Mouse (Mus musculus): ENCODE data around the gene Car5a.
A peak's percentile ranks its signal among the peaks of the same experiment; 100 is the strongest.

The Car5a gene

DNA sequence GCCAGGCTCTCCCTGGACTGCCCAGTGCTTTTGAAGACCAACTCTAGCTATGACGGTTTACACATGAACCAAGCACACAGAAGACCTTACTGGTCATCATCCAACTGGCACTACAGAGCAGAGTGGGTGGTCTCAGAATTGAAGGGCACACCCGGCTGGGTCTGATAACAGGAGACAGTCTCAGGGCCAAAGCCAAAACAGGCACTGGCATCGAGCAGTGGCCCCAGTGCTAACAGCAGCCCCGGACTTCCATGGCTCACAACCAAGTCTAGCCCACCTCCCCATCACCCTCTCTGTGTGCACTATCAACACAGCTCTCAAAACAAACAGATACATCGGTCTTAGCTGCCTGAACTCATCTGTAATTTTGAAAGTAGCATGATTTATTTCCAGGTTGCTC, 38.8 kb downstream of the Car5a start:
- no peak for DNase-seq (ENCODE audit: low spot score)

DNA sequence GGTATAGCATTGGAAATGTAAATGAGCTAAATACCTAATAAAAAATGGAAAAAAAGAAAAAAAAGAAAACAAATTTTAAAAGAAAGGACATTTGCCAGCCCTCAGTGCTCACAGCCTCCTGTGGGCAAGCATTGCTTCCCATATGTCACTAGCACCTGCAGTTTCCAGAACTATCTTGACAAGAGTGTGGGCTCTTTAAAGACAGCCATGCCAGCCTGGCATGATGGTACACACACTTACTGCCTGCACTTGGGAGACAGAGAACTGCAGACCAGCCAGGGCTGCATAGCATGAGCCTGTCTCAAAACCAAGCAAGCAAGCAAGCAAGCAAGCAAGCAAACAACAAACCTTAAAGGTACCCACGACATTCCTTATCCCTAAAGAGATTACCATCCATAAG, 39.3 kb downstream of the Car5a start:
- no peak for DNase-seq (ENCODE audit: low spot score)

DNA sequence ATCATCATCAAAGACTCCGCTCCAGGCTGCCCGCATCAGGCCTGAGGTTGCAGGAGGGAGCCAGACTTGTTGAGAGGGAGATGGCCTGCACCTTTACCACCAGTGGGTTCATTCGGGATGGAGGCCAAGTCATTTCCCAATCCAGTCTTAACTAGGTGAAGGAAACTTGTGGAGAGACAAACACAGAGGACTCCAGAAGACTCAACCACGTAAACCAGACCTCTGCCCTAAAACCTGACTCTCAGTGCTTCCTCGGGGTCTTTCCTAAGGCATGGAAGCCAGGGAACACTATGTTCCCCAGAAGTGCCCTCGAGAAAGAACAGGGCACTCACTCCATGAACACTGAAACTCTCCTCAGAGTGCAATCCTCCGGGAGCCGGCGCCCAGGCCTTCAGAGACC, 39.7 kb downstream of the Car5a start:
- no peak for DNase-seq (ENCODE audit: low spot score)

DNA sequence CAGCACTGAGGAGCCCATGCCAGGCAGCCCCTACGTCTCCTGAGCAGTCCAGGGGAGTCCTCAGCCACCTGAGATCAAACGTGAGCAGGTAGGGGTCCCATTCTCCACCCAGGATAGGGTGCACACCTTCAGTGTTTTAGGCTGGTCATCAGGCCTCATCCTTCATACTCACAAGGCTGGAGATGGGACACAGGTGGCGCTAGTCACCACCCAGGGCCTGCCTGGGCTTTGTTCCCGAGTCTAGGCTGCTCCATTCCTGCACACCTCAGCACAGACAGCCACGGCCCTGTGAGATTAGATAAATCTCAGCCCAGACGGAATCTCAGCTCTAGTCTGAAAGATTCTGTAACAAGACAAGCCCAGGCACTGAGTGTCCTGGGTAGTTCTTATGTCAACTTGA, 40.7 kb downstream of the Car5a start:
- DNase-seq (ENCODE audit: low spot score) = no peak

DNA sequence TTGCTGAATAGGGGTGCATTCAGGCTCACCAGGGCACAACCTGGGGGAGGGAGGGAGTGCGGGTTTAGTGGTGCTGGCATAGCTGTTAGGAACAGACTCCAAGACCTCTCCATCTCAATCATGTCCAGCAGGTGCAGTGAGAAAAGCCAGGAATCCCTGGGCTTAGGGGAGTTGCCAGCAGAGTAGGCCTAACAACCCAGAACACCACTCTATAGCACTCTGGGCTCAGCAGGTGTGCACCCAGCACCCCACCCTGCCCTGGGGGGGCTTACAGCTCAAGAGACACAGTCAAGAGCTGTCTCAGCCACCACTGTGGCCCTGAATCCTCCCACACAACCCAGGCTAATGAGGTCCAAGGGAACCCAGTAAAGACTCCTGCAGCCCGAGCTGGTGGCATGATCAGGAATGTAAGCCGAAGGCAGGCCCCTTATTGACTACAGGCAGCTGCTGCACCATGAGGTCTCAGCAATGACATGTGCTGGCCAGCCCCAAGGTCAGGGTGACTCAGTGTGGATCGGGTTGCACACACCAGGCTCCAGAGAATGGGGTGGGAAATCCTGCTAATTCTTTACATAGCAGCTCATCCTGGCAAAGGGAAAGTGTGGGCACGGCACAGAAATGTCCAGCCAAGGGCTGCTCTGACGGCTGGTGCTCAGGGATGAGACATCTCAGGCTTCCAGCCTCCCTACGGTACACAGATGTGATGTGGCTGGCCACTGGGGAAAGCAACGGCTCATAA, 43.0 kb downstream of the Car5a start:
- DNase-seq (ENCODE audit: low spot score) = no peak

DNA sequence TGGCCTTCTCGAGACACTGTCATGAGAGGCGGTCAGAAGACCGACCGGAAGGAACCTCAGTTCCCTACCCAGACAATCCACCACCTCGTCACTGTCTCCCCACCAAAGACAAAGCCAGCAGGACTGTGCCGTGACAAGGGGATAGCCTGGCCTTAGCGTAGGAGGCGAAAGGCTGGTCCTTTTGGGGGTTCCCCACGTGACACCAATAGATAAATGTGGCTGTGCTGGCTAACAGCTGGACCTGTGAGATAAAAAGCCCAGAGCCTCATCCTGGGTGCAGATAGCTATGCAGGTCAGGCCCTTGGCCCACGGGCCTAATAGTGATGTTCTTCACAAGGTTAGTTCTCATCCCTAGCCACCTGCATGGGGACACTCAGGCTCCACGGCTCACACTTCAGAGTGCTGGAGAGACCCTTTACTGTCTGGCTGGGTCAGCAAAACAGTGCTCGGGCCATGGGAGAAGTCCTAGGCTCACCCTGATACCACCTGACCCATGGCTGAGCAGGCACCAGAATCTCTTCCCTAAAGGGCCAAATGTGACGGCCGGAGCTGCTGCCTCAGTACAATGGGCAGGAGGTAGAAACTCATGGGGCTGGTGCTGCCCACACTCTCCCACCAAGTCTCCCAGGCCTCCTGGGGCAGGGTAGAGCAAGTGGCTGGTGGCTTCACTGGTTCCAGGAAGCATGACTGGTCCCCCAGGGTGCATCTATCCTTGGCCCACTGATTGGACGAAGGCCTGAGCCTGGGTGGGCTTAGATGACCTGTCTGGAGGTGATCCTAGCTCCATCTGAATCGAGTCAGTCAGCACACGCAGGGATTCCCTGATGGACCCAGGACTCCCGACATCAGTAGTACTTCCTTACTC, 45.3 kb downstream of the Car5a start:
- DNase-seq (ENCODE audit: low spot score) = no peak

DNA sequence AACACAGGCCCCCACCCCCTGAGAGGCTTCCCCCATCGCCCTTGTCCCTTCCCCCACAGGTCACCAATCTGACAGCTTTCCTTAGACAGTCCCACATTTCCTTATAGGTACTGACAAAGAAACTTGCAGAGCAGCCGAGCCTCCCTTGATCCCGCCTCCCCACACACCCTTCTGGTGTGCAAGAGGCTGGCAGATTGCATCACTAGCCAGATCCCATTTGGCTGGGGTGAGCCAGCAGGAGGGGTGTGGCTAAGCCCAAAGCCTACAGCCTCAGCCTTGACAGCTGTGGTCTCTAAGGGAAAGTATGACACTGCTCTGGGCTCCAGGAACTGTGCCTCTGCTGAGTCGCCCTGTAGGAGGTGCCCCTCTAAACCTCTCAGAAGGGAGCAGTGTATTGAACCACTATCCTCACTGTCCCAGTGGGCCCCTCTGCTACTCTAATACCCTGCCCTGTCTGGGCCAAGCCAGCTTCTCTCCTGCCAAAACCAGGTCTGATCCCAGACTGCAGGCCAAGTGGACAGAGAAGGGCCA, 46.2 kb downstream of the Car5a start:
- peak; percentile 6 for DNase-seq (ENCODE audit: low spot score)

DNA sequence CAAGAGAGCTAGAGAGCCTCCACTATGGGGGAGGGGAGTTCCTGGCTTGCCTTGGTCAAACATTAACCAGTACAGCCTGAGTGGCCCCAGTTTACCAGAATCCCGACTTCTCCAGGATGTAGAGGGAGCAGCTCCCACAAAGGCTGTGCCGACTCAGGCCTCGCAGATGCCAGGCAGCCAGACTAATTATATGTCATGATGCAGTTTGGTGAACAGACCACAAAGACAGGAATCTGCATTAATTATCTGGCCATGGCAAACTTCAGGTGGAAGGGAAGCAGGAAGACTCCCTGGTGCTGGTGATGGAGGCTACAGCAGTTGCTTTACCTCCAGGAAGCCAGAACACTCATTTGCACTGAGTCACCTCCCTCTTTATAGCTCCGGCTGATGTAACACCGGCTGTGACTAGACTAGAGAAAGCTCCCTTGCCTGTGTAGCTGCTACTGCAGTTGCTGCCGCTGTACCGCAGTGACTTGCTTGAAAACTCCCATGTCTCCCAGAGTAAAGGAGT, 46.8 kb downstream of the Car5a start:
- no peak for DNase-seq (ENCODE audit: low spot score)

DNA sequence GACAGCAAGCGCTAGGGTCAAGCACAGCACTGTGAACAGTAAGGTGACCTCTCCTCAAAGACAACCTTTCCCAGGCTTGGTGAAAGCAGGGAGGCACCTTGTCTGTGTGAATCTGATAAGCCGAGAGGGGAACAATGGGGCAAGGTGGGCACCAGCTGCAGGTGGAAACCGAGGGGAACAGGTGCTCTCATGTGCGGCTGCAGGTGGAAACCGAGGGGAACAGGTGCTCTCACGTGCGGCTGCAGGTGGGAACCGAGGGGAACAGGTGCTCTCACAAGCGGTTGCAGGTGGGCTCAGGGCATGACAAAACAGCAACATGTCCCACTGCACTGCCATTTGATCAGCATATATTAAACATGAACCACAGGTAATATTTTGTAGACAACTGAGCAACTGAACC, 47.5 kb downstream of the Car5a start:
- no peak for DNase-seq (ENCODE audit: low spot score)

DNA sequence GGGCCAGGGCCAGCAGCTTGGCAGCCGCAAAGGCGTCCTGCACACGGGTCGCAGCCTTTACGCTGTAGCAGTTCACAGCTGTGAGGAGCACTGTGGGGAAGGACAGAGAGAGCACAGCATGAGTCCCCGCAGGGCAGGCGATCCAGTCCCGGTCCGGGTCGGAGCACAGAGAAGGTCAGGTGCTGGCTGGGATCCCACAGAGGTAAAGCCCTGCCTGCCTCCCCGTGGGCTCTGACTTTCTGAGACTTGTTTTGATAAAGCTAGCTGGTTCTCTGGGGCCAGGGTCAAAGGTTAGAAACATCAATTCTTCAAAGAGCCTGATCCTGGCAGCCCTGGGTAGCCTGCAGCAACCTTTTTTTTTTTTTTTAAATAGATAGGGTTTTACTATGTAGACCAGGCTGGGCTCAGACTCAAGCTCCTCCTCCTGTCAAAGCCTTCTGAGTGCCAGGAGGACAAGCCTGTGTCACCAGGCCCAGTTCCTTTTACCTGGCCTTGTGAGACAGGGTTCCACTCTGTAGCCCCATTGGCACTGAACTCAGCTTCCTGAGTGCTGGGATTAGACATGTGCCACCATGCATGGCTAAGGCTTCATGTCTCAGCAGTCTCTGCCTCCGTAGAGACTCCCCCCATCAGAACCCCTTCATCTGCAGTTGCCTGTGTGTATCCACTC, 48.1 kb downstream of the Car5a start:
- no peak for DNase-seq (ENCODE audit: low spot score)

DNA sequence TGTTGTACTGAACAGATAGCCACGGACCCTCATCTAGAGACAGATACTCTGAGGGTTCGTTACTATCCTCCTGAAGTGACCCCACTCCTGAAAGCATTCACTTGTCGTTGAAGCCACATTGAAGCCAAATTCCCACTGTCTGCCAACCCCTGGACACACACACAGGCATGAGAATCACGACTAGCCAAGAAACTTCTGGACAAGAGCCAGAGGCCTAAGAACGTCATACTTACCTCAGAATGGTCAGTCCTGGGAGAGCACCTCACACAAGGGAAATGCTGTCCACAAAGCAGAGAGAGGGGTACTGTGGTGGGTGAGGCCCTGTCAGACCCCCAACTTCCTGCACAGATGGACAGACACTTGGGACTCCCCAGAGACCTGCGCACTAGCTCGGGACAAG, 48.8 kb downstream of the Car5a start:
- DNase-seq (ENCODE audit: low spot score) = no peak

DNA sequence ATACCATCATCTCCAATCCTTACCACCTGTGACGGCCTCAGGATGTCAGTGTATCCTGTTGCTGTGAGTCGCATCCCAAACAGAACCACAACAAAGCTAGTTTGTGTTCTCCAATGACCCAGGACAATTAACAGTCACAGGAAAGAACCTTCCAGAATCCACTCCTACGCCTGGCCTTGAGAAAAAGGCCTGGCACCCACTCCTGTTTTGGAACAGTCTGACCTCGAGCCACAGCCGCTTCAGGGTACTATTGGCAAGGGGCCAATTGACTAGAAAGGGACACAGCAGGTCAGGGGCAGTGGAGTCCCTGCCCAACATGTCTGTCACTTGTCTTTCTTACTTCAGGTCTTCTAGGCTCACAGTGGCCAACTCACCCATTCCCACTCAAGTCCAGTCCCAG, 51.8 kb downstream of the Car5a start:
- no peak for DNase-seq (ENCODE audit: low spot score)

DNA sequence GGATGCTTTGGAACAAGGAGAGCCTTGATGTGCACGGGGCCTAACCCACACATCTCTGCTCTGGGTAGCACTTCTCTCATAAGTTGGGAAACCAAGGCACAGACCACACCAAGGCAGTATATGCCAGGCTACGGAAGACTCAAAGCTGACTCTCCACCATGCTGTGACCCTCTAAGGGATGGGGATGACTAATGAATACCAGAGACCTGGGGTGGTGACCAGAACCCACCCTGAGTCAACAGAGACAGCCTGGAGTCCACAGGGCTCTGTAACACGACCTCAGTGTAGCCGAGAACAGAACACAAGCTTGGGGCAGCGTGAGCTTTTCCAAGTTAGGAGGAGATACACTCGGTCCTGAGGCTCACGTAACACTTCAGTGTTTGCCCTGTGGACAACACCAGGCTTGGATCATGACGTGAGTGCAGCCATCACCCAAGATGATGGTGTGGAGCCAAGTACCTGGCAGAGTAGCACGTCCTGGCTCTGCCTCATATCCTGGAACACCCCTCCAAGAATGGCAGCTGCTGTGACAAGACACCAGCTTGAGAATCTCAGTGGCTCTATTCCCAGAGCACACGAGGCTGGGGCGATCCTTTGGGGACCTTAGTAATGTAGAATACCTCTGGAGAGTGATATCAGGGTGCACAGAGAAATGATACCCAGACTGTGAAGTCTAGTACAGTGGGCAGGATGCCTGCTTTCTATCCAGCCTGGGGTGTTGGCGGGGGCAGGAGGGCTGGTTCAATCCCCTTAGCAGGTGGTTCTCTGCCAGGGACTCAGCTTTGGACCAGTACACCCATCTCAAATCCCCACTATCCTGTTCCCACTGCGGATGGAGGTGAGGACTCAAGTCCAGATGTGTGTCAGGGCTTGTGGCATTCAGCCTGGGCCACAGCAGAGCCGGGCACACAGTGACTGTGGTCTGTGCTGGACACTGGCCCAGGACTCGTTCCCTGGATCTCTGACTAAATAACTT, 54.6 kb downstream of the Car5a start:
- DNase-seq (ENCODE audit: low spot score) = no peak

DNA sequence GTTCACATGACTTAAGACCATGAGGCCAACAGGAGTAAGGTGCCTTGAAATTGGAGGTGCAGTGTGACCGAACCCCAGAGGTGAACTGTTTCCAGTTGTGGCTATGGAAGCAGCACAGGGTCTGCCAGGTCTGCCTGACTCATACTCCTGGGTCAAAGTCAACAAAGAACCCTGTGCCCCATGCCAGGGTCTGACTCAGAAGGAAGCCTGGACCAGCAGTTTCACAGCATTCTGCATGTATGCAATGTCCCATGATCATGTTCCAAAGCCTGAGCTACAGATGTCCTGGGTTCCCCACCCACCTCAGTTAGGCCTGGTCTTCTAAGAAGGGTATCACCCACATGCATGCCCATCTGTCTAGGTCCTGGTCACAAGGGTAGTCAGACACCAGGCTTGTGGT, 55.4 kb downstream of the Car5a start:
- DNase-seq (ENCODE audit: low spot score) = no peak

DNA sequence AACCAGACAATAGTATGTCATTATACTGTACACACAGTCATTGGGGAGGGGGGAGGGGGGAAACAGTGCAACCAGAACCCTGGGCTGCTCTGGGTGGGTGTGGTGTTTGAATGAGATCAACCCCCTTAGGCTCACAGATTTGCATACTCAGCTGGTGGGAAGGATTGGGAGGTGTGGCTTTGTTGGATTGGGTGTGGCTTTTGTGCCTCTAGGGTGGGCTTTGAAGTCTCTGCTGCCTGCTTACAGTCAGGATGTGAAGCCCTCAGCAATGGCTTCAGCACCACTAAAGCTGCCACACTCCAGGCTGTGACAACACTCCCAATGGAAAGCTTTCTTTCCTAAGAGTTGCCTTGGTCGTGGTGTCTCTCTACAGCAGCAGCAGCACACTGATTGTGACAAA, 57.2 kb downstream of the Car5a start:
- no peak for DNase-seq (ENCODE audit: low spot score)

DNA sequence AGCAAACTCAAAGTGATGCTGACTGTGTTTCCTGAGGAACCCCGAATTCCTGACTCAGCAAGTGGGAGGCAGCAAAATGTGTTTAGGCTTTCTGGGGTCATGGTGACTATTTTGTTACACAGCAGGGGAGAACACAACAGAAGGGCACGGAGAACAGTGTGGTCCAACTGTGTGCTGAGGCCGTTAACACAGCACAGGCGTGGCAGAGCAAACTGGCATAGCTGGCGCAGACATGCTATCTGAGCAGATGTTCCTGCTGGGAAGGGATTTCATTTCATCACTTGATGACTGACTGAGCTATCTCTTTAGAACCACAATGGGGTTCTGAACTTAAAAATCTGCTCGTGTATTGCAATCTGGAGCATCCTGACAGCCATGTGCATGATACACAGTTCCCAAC, 59.3 kb downstream of the Car5a start:
- DNase-seq (ENCODE audit: low spot score) = no peak

DNA sequence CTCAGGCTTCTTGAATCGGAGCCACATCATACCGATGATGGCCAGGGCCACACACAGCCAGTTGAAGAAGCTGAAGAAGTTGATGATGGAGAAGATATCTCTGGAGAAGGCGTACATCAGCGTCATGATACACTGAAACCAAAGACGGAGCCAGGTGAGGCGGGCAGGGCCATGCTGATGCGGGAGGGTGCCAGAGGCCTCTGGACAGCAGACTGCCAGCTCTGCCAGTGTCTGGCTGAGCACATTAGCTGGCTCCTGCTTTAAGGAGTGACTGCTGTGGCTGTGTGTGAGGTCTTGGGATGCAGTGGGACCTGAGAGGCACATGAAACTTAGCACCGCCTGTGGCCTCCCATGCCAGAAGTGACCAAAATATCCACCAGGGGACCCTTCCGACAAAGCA, 59.7 kb downstream of the Car5a start:
- DNase-seq (ENCODE audit: low spot score) = no peak

DNA sequence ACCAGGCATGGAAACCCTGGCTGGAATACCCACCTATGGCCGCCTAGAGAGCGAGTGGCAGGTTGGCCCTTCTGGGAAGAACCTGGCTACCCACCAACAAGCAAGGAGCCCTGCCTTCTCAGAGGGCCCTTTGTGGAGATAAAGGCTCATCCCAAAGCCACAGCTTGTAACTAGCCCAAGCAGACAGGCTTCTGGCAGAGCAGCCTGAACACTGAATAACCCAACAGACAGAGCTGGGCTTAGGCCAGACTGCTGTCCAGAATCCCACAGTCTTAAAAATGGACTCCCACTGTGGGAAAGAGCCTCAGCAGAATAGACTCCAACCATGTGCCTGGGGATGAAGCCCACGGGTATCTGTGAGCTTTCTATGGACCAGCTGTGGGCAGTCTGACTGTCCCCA, 60.5 kb downstream of the Car5a start:
- DNase-seq (ENCODE audit: low spot score) = no peak

DNA sequence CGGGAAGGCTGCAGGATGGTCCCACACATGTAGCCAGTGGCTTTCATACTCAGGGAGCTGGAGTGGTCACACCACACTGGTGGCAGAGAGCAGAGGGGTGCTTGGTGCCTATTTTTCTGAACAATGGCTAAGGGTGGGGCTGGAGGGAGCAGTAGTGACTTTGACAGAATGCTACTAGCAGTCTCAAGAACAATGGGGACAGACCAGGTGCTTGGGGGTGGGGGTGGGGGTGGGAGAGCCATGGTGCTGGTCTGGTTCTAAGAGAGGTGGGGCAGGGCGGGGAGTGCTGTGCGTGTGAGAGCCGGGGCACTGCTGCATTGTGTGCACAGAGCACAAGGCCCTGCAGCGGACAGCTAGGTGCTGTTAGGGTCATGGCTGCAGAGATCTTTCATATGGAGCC, 62.8 kb downstream of the Car5a start:
- no peak for DNase-seq (ENCODE audit: low spot score)

DNA sequence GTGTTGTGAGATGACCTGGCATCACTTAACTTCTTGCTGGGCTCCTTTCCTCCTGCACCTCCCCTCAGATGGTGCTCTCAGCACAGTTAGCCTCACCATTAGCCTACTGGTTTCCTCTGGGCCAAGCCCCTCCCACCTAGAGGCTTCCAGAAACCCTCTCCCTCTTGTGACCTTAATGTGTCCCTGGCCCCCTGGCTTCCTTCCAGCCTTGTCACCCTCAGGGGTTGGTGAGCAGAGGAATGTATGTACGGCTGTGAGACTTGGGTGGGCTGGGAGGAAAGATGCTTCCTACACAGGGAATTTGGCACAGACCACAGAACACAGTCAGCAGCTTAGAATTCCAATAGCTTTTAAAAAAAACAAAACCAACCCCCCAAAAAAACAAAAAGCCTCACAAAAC, 63.9 kb downstream of the Car5a start:
- no peak for DNase-seq (ENCODE audit: low spot score)

DNA sequence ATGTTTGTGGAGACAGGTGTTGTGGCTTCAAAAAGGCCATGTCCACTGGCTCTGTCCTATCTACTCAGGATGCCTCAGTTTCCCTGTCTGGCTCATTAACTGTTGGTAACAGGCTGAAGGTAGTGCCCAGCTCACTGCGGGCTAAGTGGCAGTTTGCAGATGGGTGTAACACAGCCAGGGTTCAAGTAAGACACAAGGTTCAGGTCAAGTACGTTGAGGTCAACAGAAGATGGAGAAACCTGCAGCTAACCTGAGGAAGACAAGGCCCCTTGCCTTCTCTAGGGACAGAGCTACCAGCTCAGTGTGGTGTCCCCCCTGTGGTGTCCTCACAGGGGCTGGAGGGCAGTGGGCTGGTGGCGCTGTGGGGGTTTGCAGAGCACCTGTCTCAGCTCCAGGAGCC, 65.0 kb downstream of the Car5a start:
- no peak for DNase-seq (ENCODE audit: low spot score)
